Mouse (Mus musculus) kidney, adult 10 weeks (tissue): ENCODE data around the gene Gm11084. TPM values are rescaled to one million over a fixed set of nuclear protein-coding genes. Genes with fewer than 3 reads are reported as not detected.

ENCODE experiments used
- polyA plus RNA-seq: library from polyadenylated mRNA; stranded (reverse); fragments of 350-450 nt; fragmentation: Illumina TruSeq; extraction: RNeasy Lipid Tissue Mini Kit (QIAGEN cat#74804); gene quantifications from one replicate; pipeline ENCODE4 v1.2.3, GENCODE M21; 2014; ENCODE audit warnings: low read depth, low replicate concordance

The Gm11084 gene
- not detected for polyA plus RNA-seq

GRCm38 (mm10) chr2:72986616-72987015, at the start of gene Gm11084:
TSS of gene Gm11084 (minus strand) at chr2:72986716.

DNA sequence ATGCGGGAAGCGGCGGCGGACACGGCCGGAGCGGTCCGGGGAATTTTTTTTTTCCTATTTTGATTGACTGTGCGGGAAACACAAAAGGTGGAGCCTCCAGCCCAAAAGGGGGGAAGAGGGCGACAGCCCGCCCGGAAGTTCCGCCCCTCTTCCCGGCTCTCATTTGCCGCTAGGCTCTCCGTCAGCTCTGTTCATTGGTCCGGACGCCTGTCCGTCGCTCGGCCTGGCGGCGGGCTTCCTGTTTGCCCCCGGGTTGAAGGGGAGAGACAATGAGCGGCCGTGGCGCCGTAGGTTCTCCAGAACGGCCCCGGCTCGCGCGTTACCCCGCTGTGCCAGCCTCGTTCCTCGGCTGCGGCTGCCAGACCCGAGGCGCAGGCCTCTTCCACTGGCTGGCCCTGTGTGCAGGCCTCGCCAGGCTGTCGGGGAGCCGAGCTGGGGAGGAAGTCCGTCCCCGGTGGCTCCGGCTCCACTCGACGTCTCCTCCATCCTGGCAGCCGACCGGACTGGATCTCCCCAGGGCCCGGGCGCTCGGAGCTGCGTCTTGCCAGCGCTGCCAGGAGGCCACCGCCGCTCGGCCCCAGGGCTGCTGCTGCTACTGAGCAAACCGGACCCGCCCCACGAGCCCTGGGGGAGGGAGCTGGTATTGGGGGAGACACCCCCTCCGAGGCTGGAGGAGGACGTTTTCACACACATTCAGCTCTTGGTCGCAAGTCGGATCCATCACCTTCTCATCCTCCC, 6.0 kb downstream of the Gm11084 start, which contains the start of gene Sp3:
Gene Sp3 (minus strand): TSS at position 110 of the 738 bp plus-strand sequence.

Other genes with a start within 250 kb of the Gm11084 start
- gene Sp3, start 6.3 kb downstream of the Gm11084 start, polyA plus RNA-seq: 126 TPM
- gene Ola1, start 232.2 kb upstream of the Gm11084 start, polyA plus RNA-seq: 116 TPM